Mouse (Mus musculus): ENCODE measurements at regions not wholly inside any gene's neighbourhood (a gene's known extent, or its start where the extent isn't known, plus 50 kb on each side); places are given as distances from the start of the nearest gene placed in this dataset.

GRCm38 (mm10) chr10:47365016-47365538, 1787.4 kb downstream of the Hace1 start:
- Histone ChIP-seq H3K27me3 (ENCODE audit: insufficient read depth, low read length) (no peaks in the 10 kb centered on the region), H3K9me3 (ENCODE audit: low read length) (no peaks in the 10 kb centered on the region), H3K9ac (replicated peaks; ENCODE audit: low read length, poor library complexity, severe bottlenecking) (no peak overlapping the region), H3K36me3 (ENCODE audit: insufficient read depth, low read length) (no peaks in the 10 kb centered on the region), H3K4me1 (ENCODE audit: insufficient read depth, low read length) (no peaks in the 10 kb centered on the region), H3K4me2 (ENCODE audit: low read depth, low read length, poor library complexity, severe bottlenecking) (no peak overlapping the region), H3K27ac (ENCODE audit: low read depth, low read length) (no peak overlapping the region), H3K4me3 (ENCODE audit: low read depth, low read length) (no peak overlapping the region)
- ATAC-seq (ENCODE audit: low FRiP score) (no peak), DNase-seq (ENCODE audit: low spot score) (peak; percentile 18)
- TF ChIP-seq CTCF (IDR thresholded peaks at IDR 0.05): no peak
- WGBS: 26% methylated on average over 1 of the region's 1 CpGs

DNA sequence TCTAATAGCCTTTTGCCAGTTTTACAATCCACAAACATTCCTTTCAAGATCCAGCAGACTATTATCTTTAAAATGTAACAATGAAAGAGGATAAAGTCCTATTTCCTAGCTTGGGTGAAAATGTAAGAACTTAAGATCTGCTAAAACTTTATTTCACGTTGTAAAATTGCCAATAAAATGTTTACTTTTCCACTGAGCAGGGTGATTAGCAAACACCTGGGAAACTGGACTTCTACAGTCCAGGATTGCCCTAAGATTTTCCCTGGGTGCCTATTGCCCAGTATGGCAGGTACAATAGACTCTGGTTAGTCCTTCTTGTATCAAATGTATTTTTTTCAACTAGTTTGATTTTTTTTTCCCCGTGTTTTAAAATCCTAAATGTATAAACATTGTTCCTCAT, 1789.2 kb downstream of the Hace1 start:
- Histone ChIP-seq H3K9ac (replicated peaks; ENCODE audit: low read length, poor library complexity, severe bottlenecking) (no peak overlapping the region), H3K27ac (ENCODE audit: low read depth, low read length) (no peak overlapping the region), H3K9me3 (ENCODE audit: low read length) (no peaks in the 10 kb centered on the region), H3K4me2 (ENCODE audit: low read depth, low read length, poor library complexity, severe bottlenecking) (no peak overlapping the region), H3K4me1 (ENCODE audit: insufficient read depth, low read length) (no peaks in the 10 kb centered on the region), H3K4me3 (ENCODE audit: low read depth, low read length) (no peak overlapping the region), H3K36me3 (ENCODE audit: insufficient read depth, low read length) (no peaks in the 10 kb centered on the region), H3K27me3 (ENCODE audit: insufficient read depth, low read length) (no peaks in the 10 kb centered on the region)
- TF ChIP-seq CTCF (IDR thresholded peaks at IDR 0.05): no peak
- 46% methylated on average over 2 of the region's 2 CpGs for WGBS
- DNase-seq (ENCODE audit: low spot score): no peak
- no peak for ATAC-seq (ENCODE audit: low FRiP score)

DNA sequence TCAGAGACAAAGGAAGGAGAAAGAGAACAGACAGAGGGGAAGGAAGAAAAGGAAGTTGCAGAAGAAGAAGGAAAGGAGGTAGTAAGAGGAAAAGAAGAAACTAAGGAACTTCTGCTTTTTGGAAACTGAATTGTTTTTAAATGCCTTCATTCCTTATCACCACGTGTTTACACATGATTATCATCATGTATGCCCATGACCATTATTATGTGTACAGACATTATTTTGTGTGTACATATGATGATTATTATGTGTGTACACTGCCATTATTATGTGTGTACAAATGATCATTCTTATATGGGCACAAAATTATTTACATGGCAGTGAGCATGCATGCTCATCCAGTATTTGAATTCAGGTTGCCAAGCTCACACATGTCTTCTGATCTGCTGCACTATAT, 1825.9 kb downstream of the Hace1 start:
- H3K36me3 ChIP-seq (ENCODE audit: insufficient read depth, low read length): no peaks in the 10 kb centered on the region
- no peak overlapping the region for H3K4me3 ChIP-seq (ENCODE audit: low read depth, low read length)
- H3K27me3 ChIP-seq (ENCODE audit: insufficient read depth, low read length): no peaks in the 10 kb centered on the region
- ATAC-seq (ENCODE audit: low FRiP score) (no peak), DNase-seq (ENCODE audit: low spot score) (no peak)
- no peak for TF ChIP-seq CTCF (IDR thresholded peaks at IDR 0.05)
- H3K4me1 ChIP-seq (ENCODE audit: insufficient read depth, low read length): no peaks in the 10 kb centered on the region
- no peak overlapping the region for H3K27ac ChIP-seq (ENCODE audit: low read depth, low read length)
- H3K9ac ChIP-seq (replicated peaks; ENCODE audit: low read length, poor library complexity, severe bottlenecking): no peak overlapping the region
- WGBS: 92% methylated on average over 1 of the region's 1 CpGs
- no peak overlapping the region for H3K4me2 ChIP-seq (ENCODE audit: low read depth, low read length, poor library complexity, severe bottlenecking)
- no peaks in the 10 kb centered on the region for H3K9me3 ChIP-seq (ENCODE audit: low read length)

DNA sequence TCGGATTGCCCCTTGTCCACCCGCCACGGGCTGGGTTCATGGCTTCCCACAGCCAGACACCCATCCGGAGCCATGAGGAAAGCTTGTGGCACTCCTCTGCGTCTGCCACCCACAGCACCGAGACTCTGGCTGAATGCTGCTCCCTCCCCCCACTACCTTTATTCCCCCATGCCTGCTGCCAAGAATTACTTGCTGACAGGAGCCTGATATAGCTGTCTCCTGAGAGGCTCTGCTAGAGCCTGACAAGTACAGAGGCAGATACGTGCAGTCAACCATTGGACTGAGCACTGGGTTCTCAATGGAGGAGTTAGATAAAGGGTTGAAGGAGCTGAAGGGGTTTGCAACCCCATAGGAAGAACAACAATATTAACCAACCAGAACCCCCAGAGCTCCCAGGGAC, 1848.9 kb downstream of the Hace1 start:
- no peak for DNase-seq (ENCODE audit: low spot score)
- no peak for TF ChIP-seq CTCF (IDR thresholded peaks at IDR 0.05)
- no peak overlapping the region for H3K4me2 ChIP-seq (ENCODE audit: low read depth, low read length, poor library complexity, severe bottlenecking)
- H3K27me3 ChIP-seq (ENCODE audit: insufficient read depth, low read length): no peaks in the 10 kb centered on the region
- H3K4me1 ChIP-seq (ENCODE audit: insufficient read depth, low read length): no peaks in the 10 kb centered on the region
- H3K9me3 ChIP-seq (ENCODE audit: low read length): no peaks in the 10 kb centered on the region
- no peak overlapping the region for H3K4me3 ChIP-seq (ENCODE audit: low read depth, low read length)
- WGBS: 63% methylated on average over 7 of the region's 7 CpGs
- no peak; the same call in 1 of the 2 replicates for ATAC-seq (ENCODE audit: low FRiP score)
- no peak overlapping the region for H3K9ac ChIP-seq (replicated peaks; ENCODE audit: low read length, poor library complexity, severe bottlenecking)
- H3K27ac ChIP-seq (ENCODE audit: low read depth, low read length): no peak overlapping the region
- H3K36me3 ChIP-seq (ENCODE audit: insufficient read depth, low read length): no peaks in the 10 kb centered on the region

Data from midbrain, postnatal 0 days (tissue).